Mouse (Mus musculus) E14TG2a.4 (cell line): ENCODE measurements around the gene Ino80e.

Source experiments
- CTCF ChIP-seq: conservative IDR thresholded peaks from 2 replicates; pipeline ENCODE4 v1.5.1; 2014; ENCODE audit warnings: low read length
- POU5F1 ChIP-seq: IDR thresholded peaks from 2 replicates; pipeline ENCODE4 v1.6.1; 2014; ENCODE audit warnings: low read length, borderline replicate concordance

- TF ChIP-seq CTCF, result no peak
- TF ChIP-seq POU5F1, result no peak
Measured at GRCm38 (mm10) chr7:126862147-126862784, at the start of gene Ino80e.
